Mouse (Mus musculus) CD4-positive, CD25-positive, alpha-beta regulatory T cell, adult 2 months (primary cell): Measurements from ENCODE around the gene Mospd3.

ENCODE experiments used
- DNase-seq: peaks from one replicate; pipeline ENCODE4 v3.0.0-alpha.2; 2012; ENCODE audit warnings: low read depth, low spot score

The Mospd3 gene

DNA sequence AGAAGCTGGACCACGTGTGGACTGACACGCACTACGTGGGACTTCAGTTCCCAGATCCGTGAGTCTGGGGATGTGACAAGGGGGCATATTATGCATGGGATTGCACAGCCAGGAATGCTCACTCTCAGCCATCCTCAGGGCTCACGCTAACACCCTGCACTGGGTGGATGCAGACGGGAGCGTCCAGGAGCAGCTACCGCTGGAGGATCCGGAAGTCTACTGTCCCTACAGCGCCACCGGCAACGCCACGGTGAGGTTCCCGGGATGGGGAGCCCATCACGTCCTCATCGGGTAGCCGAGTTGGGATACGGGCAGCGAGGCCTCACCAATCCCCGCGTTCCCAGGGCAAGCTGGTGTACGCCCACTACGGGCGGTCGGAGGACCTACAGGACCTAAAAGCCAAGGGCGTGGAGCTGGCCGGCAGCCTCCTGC, 26.4 kb downstream of the Mospd3 start:
- no peak for DNase-seq

DNA sequence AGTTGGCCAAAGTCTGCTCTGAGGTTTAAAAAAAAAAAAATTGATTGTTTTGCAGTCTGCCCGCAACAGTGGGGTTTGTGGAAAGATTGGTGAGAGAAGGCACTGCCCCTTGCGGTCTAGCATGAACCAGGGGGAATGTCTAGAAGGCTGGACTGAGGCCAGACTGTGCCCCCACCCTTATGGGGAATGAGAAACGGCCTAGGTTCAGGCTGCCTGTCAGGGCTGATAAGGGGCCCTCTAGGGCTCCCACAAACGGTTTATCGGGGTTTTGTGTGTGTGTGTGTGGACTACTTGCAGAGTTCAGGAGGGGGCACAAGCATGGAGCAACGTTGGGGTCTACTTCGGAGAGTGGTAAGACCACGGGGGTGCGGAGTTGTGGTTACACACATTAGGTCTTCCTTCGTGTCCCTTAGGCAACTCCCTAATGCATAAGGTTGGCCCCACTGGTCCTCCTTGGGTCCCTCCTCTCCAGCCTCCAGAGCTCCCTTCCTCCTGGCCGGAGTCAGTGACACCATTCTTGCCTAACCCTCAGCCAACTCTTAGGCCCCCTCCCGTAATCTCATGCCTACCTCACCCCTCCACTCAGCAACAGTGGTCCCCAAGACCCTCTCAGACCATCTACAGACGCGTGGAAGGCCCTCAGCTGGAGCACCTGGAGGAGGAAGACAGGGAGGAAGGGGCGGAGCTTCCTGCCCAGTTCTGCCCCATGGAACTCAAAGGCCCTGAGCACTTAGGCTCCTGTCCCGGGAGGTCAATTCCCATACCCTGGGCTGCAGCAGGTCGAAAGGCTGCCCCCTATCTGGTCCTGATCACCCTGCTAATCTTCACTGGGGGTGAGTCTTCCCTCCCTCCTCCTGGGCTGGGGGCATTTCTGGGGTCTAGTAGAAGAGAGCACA, 29.9 kb downstream of the Mospd3 start:
- DNase-seq: no peak

DNA sequence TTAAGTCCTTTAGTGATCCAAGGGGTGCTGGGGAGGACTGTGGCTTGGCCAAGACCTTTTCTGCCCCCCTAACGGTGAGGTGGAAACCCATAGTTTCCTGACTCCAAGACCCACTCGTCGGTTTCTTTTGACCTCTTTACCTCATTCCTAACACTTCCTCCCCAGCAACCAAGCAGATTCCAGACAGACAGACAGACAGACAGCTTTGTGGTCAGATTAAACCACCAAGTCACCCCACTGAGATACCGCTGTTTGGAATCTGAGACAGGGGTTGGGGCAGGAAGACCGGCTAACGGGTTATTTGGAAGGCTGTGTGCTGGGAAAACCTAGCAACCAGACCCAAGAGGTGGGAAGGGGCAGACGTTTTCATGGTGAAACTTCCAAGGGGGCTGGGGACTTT, 30.7 kb downstream of the Mospd3 start:
- no peak for DNase-seq

DNA sequence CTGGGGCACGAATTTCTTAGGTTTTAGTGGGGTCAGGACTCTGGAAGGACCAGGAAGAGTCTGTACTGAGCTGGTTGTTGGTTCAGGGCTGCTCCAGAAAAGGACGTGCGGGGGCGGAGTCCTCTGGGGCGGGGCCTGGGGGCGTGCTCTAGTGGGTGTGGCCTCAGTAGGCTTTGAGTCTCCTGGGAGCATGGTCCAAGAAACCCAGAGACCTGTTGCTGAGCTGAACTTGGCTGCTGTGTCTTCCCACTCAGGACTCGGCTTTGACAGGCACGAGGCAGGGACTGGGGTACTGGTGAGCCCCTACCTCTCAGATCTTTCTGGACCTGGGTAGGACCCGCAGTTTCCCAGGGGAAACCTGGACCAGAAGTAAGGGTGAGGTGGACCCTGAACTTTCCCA, 31.2 kb downstream of the Mospd3 start, which contains the start of gene Tfr2:
Gene Tfr2 (plus strand): TSS at position 176 of the 400 bp plus-strand sequence.
- DNase-seq: peak; percentile 76

DNA sequence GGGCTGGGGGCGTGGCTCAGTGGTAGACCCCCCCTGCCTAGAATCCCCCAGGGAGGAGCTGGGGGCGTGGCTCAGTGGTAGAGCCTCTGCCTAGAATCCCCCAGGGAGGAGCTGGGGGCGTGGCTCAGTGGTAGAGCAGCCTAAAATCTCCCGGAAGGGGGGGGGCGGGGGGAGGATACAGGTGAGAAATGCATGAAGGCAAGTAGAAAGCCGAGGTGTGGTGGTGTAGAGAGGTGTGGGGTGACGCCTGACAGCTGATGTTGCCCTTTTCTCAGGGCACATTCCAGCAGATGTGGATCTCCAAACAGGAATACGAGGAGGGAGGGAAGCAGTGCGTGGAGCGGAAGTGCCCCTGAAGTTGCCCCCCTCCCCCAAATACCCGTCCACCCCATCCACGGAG, 31.8 kb downstream of the Mospd3 start:
- DNase-seq: peak; percentile 16

DNA sequence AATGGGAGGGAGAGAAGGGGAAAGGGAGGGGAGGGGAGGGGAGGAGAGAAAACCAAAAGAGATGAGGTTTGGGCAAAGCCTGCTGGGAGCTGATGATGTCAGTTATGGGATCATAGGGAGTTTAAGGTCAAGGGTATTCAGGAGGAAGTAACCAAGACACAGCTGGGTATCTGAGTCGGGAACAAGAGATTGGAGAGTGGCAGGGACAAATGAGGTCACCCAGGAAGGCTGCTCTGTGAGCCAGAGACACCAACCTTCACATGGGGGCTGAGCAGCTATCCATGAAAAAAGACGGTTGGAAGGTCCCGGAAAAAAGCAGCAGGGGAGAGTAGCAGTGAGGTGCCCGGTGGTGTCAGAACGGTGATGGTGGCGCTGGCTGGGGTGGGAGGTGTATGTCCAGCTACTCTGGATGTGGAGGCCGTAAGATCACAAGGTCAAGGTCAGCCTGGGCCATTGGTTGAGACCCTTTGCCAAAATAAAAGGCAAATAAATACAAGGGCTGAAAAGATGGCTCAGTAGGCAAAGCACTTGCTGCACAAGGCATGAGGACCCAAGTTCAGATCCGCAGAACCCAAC, 32.5 kb downstream of the Mospd3 start:
- no peak for DNase-seq

DNA sequence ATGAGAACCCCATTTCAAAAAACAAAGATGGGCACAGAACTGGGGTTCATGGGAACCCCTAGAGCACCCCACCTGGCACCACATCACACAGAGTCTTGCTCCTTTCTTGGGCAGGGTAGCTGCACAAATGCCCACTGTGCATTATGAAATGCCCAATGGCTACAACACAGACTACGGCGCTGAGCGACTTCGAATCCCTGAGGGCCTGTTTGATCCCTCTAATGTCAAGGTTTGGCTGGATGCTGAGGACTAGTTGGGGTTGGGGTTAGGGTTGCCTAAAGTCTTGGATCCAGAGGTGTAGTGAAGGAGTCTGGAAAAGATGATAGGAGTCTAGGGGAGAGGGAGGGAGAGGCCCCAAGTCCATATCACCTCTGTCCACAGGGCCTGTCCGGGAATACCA, 34.4 kb downstream of the Mospd3 start:
- no peak for DNase-seq

DNA sequence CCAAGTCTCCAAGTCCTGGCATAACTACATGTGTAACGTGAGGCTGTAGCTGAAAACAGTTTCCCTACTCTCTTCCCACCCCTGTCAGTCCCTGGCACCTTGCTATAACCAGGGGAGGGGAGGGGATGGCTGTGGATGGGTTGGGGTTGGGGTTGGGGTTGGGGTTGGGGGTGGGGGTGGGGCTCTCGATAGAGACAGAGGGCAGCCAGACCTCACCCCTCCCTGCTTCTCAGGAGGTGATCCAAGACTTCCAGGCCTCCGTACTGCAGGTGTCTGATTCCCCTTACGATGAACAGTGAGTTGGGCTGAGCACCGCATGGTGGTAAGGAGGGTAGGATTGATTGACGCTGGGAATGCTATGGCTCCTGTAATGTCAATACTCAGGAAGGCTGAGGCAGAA, 35.1 kb downstream of the Mospd3 start:
- DNase-seq: no peak

DNA sequence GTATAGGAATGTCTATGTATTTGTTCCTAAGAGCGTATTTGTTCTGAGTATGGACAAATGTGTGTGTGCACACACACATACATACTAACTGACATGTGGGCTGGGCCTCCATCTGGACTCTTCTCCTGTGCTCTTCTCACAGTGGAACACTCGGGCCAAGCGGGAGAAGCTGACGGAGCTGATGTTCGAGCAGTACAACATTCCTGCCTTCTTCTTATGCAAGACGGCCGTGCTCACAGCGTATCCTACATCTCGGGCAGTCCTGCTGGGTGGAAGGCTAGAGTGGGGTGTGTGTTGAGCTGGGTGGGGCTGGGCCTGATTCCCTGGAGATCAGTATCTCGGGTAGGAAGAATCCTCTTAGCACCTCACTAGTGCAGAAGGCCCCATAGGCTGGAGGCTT, 37.9 kb downstream of the Mospd3 start:
- no peak for DNase-seq

DNA sequence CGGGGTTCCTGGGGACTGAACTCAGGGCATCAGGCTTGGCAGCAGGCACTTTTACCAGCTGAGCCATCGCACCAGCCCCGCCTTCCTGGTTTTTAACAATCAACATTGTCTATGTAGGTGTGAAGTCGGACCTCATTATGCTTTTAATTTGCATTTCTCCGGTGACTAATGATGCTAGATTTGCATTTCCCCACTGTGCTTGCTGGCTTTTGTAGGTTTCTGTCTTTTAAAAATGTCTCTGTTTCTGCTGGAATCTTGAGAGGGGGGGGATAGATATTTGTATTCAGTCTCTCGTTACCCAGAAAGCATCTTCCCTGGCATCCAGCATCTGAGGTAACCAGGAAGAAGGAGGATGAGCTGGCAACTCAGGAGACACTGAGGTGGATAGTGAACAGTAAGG, 39.3 kb downstream of the Mospd3 start:
- DNase-seq: no peak

DNA sequence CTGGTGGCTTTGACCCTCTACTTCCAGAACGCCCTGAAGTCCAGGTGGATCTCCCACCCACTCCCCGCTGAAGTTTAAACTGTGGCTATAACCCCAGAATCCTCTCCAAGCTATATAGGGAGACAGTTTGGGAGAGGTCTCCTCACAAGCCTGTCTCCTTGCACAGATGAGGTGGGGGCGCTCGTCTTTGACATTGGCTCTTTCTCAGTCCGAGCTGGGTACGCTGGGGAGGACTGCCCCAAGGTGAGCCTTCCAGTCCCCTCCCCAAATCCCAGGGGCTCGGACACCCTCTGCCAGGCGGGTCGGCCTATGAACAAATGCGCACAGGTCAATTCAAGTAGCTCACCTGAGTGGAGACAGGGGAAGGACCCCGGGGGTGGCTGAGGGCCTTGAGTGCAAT, 47.0 kb downstream of the Mospd3 start:
- no peak for DNase-seq

DNA sequence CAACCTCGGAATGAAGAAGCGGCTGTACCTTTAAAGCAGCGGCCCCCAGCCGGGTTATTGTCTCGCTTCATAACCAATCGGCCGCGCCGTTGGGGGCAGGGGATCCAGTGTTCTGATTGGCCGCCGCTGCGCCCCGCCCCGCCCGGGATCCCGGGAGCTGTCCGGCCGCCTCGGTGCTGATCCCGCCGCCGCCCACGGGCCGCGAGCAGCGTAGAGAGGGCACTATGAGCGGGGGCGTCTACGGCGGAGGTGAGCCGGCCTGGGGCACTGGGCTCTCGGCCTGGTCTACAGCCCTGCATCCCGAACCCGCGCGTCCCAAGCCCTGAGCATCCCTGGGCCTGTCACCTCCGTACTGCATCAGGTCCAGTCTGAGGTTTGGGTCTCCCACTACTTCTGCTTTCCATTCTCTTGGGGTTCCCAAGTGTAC, 47.4 kb downstream of the Mospd3 start, which contains the start of gene Actl6b:
Gene Actl6b (plus strand): TSS at position 107 of the 427 bp plus-strand sequence.
- DNase-seq: peak; percentile 40

DNA sequence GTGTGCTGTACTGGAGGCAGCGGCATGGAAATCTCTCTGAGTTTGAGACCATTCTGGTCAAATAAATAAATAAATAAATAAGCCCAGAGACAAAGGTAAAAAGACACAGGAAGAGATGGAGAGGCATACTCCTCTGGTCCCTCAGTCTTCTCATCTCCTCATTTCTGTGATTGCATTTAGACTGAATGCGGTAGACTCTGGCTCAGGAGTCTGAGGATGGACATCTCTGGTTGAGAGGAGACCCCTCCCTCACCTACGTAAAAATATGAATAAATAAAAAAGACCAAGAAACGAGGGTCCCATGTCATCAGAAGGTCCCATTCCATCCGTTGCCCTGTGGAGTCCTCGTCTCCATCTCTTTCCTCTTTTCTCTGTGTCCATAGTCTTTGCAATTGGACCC, 47.9 kb downstream of the Mospd3 start:
- no peak for DNase-seq

DNA sequence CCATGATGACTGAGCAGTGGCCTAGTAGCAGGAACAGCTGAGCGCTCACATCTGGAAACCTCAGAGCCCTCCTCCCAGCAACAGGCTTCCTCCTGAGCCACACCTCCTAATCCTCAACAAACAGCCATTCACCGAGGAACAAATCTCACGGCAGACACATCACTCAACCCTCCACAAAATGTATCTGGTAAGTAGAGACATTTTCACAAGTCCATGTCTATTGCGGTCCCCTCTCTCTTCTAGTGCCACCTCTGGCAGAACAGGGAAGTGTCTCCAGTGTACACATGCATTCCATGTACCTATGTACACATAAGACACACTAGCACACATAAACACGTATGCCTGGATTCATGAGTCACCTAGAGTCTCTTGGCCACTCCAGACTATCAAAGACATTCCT, 49.7 kb downstream of the Mospd3 start:
- DNase-seq: peak; percentile 54

DNA sequence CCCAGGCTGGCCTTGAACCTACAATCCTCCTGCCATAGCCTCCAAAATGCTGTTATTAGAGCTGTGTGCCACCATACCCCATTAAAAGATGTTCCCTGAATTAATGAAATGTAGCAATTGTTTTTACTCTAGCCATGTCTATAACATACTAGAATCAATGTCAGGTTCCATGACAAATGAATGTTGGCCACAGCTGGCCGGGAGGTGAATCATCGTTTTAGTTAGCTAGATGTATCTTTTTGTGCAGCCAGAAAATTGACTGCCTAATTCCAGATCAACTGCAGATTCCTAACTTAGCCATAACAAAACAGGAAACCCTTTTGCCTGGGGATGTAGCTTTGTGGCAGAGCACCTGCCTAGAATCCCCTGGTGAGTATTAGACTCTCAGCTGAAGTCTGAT, 51.0 kb downstream of the Mospd3 start:
- DNase-seq: no peak
